Mouse (Mus musculus): ENCODE data around the gene Ipo11.

Ipo11 gene

GRCm38 (mm10) chr13:106904637-106905036, 32.1 kb downstream of the Ipo11 start:
- no peak for DNase-seq (ENCODE audit: low spot score)

GRCm38 (mm10) chr13:106894284-106894683, 42.5 kb downstream of the Ipo11 start:
- DNase-seq (ENCODE audit: low spot score), result no peak

DNA sequence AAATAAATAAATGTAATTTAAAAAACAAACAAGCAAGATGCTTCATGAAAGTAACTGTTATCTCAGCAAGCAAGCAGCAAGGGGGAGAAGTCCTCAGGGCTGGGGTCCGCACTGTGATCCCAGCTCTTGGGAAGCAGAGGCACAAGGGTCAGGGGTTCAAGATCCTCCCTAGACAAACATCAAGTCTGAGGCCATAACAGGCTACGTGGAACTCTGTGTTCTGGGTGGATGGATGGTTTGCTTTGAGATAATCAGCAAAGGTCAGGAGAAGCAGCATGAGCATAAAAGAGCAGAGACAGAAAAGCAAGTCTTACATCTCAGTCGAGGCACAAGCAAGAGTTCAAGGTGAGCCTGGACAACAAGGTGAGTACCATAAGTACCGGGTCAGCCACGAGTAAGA, 43.1 kb downstream of the Ipo11 start:
- no peak for DNase-seq (ENCODE audit: low spot score)

DNA sequence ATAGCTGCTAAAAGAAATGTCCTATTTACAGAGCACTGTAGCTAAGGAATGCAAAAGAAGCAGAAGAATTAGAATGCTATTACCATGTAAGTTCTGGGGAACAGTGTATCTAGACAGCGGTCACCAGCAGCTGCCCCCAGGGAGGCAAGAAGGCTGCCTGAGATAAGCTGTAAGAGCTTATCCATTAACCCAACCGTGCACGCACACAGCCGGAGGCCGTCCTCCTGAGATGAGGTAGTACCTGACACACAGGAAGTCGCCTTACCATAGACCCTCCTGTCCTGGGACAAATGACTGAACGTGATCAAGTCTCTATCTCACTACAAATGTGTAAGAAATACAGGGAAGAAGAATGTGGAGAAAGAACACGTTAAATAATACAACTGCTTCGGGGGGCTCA, 43.6 kb downstream of the Ipo11 start:
- DNase-seq (ENCODE audit: low spot score), result no peak

DNA sequence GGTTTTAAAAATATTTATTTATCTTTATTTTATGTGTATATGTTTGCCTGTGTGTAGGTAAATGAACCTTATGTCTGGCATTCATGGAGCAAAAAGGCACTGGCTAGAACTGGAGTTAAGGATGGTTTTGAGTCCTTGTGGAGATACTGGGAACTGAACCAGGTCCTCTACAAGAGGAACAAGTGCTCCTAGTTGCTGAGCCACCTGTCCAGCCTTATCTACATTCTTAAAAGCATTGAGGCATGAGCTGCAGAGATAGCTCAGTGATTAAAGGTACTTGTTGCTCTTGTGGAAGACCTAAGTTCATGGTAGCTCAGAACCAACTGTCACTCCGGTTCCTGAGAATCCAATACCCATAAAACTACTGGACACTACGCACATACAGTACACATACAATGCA, 49.4 kb downstream of the Ipo11 start:
- DNase-seq (ENCODE audit: low spot score), result no peak

DNA sequence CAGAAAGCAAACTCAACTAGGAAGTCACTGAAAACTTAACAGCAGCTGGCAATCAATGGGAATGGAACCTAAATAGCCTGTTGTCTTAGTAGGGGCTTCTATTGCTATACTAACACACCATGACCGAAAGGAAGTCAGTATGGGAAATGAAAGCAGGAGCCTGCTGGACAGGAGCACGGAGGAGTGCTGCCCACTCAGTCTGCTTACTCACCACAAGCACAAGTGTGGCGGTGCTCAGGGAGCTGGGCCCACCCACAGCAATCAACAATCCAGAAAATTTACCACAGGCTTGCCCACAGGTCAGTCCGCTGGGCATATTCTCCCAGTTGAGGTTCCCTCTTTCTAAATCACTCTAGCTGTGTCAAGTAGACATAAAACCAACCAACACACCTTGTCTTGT, 52.5 kb downstream of the Ipo11 start:
- DNase-seq (ENCODE audit: low spot score), result no peak

- no peak for DNase-seq (ENCODE audit: low spot score)
These were observed 60.5 kb downstream of the Ipo11 start for GRCm38 (mm10) chr13:106876278-106876677.

DNA sequence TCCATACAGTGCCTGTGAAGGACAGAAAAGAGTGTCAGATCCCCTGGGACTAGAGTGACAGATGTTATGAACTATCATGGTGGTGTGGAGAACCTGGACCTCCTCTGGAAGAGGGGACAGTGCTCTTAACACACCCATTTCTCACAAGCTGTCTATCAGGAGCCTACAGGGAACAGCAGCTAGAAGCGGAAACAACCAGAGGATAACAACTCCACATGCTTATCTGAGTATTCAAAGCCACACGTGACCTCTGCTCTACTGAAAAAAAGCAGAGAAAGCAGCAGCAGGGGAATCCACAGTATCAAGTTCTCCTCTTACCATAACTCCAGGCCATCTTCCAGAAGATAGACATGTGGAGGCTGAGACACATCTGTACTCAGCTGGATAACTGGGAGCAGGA, 71.2 kb downstream of the Ipo11 start:
- DNase-seq (ENCODE audit: low spot score), result no peak

GRCm38 (mm10) chr13:106858779-106859178, 78.0 kb downstream of the Ipo11 start:
- no peak for DNase-seq (ENCODE audit: low spot score)

DNA sequence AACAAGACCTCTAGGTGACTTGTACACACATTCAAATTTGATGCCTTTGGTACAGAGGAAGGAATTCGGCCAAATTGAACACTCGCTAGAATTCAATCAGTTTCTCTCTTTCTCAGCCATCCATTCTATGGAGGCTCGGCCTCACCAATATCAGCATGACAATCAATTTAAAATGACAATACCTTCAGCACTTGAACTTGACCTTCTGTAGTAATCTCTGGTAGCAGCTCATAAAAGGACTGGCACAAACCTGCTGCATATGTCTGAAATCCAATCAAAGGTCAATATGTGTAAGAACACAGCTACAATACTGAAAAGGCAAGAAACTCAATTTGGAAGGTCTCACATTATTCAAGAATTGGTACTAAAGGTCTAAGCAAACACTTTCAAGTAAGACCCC, 80.2 kb downstream of the Ipo11 start:
- no peak for DNase-seq (ENCODE audit: low spot score)

- no peak for DNase-seq (ENCODE audit: low spot score)
These were observed 89.2 kb downstream of the Ipo11 start for GRCm38 (mm10) chr13:106847534-106847933.

- DNase-seq (ENCODE audit: low spot score), result no peak
These were observed 91.8 kb downstream of the Ipo11 start for GRCm38 (mm10) chr13:106844928-106845327.

DNA sequence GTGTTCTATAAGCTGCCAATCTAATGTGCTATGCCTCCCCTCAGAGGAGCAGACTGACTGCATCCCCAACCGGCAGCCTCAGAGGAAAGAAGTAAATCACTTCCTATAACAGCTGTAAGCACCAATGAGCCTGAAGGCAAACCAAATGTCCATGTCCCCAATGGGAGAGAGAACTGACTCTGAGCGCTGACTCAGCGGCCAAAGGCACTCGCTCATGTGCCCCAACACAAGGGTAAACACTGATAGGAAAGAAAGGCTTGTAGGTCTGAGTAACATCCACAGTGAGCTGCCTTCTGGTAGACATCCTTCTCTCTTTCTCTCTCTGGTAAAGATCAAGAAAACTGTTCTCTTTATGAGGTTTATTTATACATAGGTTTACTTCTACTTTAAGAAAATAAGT, 94.2 kb downstream of the Ipo11 start:
- no peak for DNase-seq (ENCODE audit: low spot score)

GRCm38 (mm10) chr13:106838778-106839177, 98.0 kb downstream of the Ipo11 start:
- DNase-seq (ENCODE audit: low spot score), result no peak

DNA sequence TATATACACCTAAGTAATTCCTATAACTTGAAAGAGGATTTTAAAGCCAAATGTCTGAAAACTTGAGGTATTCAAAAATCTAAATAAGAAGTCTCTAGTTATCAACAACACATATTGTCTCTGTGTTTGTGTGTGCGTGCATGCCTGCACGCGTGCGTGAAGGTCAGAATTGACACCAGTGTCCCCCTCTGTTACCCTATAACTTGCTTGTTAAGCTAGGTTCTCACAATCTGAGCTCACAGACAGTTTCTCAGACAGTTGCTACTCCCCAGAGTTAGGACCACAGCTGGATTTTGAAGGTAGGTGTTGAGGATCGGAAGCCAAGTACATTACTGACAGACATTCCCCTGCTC, 100.3 kb downstream of the Ipo11 start:
- DNase-seq (ENCODE audit: low spot score), result no peak

DNA sequence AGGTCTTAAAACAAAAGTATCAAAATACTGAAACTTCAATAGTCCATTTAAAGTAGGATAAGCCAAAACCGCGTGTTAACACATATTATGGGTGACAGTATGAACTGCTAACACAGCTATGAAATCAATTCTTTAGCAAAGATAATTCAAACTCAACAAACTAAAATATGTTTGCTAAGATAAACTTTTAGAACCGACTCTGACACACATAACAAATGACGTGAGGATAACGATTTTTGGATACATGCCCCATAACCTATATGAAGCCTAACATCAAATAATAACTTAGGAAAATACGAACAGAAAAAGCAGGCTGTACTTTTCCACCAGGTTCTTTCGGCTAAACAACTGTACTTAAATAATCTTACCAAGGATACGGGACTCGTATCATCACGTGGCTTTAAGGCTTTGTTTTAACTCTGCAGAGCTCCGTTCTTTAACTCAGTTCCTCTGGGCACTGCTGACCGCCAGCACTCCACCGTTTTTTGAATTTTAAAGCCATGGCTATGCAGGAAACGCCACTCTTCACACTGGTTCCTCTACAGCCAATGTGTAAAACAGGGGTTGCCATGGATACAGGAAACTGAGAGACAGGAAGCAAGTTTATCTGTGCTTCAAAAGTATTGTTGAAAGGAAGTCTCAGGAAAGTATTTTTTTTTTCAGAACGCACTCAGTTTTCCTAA, 100.8 kb downstream of the Ipo11 start:
- peak; percentile 71 for DNase-seq (ENCODE audit: low spot score)

GRCm38 (mm10) chr13:106830029-106830428, 106.7 kb downstream of the Ipo11 start:
- no peak for DNase-seq (ENCODE audit: low spot score)

GRCm38 (mm10) chr13:106829327-106829997, 107.3 kb downstream of the Ipo11 start:
- no peak for DNase-seq (ENCODE audit: low spot score)

DNA sequence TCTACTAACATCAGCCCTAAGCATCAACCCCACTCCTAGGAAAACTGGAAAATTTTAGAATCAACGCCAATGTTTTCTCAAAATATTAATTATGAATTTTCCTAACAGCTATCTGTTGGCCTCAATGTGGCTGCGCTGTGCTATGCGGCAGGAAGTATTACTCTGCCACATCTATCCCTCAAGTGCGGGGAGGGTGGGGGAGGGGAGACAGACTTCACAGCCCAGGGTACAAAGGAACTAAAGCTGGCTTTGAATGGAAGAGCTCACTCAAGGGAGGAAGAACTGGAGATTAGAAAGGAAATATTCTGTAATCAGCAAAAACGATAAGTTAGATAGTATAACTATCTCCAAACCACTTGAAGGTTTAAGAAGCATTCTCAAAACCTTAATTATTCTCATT, 111.1 kb downstream of the Ipo11 start:
- DNase-seq (ENCODE audit: low spot score), result no peak

DNA sequence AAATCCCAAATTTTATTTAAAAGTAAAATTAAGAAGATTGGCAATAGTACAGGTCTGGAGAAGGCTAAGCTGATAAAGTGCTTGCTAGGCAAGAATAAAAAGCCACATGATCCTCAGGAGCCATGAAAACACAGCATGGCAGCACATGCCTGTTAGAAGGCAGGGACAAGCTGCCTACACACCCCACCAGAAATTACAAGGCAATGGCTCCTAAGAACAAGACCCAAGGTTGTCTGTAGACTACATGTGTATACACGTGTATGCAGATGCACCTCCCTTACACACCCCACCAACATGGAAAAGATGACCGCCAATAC, 112.9 kb downstream of the Ipo11 start:
- DNase-seq (ENCODE audit: low spot score), result no peak

DNA sequence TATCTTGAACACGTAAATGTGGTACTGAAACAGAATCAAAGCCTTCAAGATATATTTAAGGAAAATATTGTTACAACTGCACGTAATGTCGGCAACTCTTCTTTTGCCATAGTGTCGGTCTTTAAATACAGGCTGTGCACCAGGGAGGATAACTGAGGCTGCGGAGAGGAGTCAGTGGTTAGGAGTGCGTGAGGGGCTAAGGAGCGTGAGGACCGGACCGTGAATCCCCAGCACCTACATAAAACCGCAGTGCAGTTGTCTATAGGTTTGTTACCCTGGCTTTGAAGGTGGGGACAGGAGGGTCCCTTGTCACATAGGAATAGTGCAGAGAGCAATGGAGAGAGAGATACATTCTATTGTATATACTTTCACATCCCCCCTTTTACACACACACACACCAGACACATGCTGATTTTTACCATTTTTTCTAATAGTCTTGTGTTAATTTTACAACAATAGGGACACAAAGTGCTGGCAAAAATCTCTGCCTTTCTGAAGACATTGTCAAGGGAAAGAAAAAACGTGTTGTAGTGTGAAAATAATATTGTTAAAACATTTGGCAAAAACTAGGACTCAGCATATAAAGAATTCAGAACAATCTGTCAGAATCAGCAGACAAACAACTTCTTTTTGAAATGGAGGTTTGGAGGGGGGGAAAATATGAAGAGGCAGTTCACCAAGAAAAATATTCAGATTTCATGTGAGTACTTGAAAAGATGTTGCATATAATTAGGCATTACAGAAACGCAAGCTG, 113.5 kb downstream of the Ipo11 start:
- no peak for DNase-seq (ENCODE audit: low spot score)

DNA sequence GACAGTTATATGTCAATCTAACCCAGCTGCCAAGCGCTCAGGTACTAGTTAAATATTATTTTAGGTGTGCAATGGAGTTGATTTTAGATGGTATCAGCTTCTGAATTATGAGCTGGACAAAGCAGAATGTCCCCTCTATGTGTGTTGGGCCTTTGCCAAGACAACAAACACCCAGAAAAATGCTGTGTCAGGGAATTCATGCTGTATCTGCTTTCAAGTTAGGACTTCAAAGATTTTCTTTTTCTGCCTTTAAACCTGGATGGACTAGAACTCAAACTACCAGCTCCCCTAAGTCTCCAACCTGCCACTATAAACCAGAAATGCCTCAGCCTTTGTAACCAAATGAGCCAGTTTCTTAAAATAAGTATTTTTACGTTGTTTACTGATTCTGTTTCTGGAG, 116.6 kb downstream of the Ipo11 start:
- no peak for DNase-seq (ENCODE audit: low spot score)

DNA sequence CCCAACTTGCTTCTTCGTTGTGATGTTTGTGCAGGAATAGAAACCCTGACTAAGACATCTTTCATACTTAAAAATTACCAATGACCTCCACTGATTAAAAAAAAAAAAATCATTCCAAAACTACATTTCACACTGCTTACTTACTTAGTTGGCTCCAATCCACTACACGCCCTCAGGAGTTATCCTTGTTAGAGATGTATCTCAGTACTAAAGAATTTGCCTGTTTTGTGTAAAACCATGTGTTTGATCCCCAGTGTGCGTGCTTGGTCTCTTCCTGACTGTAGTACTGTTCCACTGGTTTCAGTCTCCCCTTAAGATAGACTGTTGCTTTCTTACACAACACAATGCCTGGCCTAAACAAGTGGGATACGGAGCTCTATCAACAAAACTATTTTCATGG, 117.0 kb downstream of the Ipo11 start:
- no peak for DNase-seq (ENCODE audit: low spot score)

DNA sequence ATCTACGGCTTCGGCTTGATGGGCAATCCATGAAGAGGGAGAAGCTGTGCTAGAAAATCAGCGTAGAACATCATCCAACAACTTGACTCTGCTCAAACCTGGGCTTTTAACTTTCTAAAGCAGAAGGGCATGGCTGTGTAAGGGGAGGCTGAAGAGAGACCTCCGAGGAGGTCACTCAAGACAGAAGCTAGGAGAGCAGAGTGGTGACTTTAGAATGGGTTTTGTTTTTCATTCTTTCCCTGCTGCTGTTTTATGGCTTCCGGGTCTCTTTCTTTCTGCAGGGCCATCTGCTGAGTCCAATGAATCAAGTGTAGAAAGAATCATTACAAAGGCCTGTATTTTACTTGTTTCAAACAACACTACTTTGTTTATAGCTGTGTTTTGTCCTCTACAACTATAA, 119.7 kb downstream of the Ipo11 start:
- no peak for DNase-seq (ENCODE audit: low spot score)
